9 mouse cellular contexts compared by ENCODE assay signal in genomic region chr9:24780391-24780928, GRCm38 (mm10). TPM values are rescaled to one million over a fixed set of nuclear protein-coding genes. Genes with fewer than 3 reads are reported as not detected.
DNase-seq lines count a peak whose midpoint lies in the region; ATAC-seq and TF ChIP-seq lines count a peak whose summit lies in the region.
"Had no signal": no experiment of that assay in that cellular context is flagged by ENCODE, and none has a peak within 500 bp of the region (broad histone marks: within the 10 kb centered on the region; RNA-seq: fewer than 3 reads in every experiment).

No protein-coding gene starts in this region.

- H3K4me2 ChIP-seq in lung, embryonic 15.5 days = peak overlapping the region; percentile 69
- peak overlapping the region; percentile 84 for H3K4me2 ChIP-seq in heart, embryonic 13.5 days
- peak overlapping the region; percentile 59 for H3K4me2 ChIP-seq in limb, embryonic 15.5 days
- H3K4me2 ChIP-seq in stomach, embryonic 14.5 days (replicated peaks; ENCODE audit: low read depth, low read length) = peak overlapping the region; percentile 49

- H3K27ac ChIP-seq in lung, embryonic 15.5 days = no peak overlapping the region
- H3K27ac ChIP-seq in heart, embryonic 13.5 days (replicated peaks) = peak overlapping the region; percentile 87
- H3K27ac ChIP-seq in limb, embryonic 15.5 days = no peak overlapping the region
- H3K27ac ChIP-seq in stomach, embryonic 14.5 days (ENCODE audit: low read length) = no peak overlapping the region

- peaks cover 13% of the 10 kb centered on the region for H3K4me1 ChIP-seq in lung, embryonic 15.5 days
- H3K4me1 ChIP-seq in heart, embryonic 13.5 days = peaks cover 65% of the 10 kb centered on the region
- peaks cover 17% of the 10 kb centered on the region for H3K4me1 ChIP-seq in limb, embryonic 15.5 days
- peaks cover 9% of the 10 kb centered on the region; the same call in 1 of the 2 replicates for H3K4me1 ChIP-seq in stomach, embryonic 14.5 days (ENCODE audit: control insufficient read depth, insufficient read depth, low read length)
- H3K4me1 ChIP-seq in lung, adult 2 months (ENCODE audit: control insufficient read depth, insufficient read depth, low read length) = no peaks in the 10 kb centered on the region

- H3K27me3 ChIP-seq in lung, embryonic 15.5 days = peaks cover 79% of the 10 kb centered on the region
- H3K27me3 ChIP-seq in heart, embryonic 13.5 days (replicated peaks) = peaks cover 6% of the 10 kb centered on the region; the same call in 1 of the 2 replicates
- H3K27me3 ChIP-seq in limb, embryonic 15.5 days = peaks cover 80% of the 10 kb centered on the region
- peaks cover 56% of the 10 kb centered on the region for H3K27me3 ChIP-seq in stomach, embryonic 14.5 days (ENCODE audit: control insufficient read depth, insufficient read depth, low read length)

- H3K9me3 ChIP-seq in lung, embryonic 15.5 days = no peaks in the 10 kb centered on the region
- no peaks in the 10 kb centered on the region for H3K9me3 ChIP-seq in heart, embryonic 13.5 days
- no peaks in the 10 kb centered on the region for H3K9me3 ChIP-seq in limb, embryonic 15.5 days
- no peaks in the 10 kb centered on the region for H3K9me3 ChIP-seq in stomach, embryonic 14.5 days (ENCODE audit: control insufficient read depth, low read depth, low read length)

- no peak for DNase-seq in lung, postnatal 4 days
- DNase-seq in layer of hippocampus, adult 18-20 months (ENCODE audit: low spot score in 2 of 2) = no peak
- no peak for DNase-seq in thymus, postnatal 4 days
- no peak for DNase-seq in lung, adult 2 months

- no peak for TF ChIP-seq CTCF in lung, adult 2 months (IDR thresholded peaks at IDR 0.05; ENCODE audit: insufficient read depth, low read length)

- H3K4me3 ChIP-seq in lung, embryonic 15.5 days = peak overlapping the region; percentile 30
- peak overlapping the region; percentile 61 for H3K4me3 ChIP-seq in heart, embryonic 13.5 days
- H3K4me3 ChIP-seq in limb, embryonic 15.5 days = peak overlapping the region; percentile 36
- peak overlapping the region; percentile 24; the same call in 1 of the 2 replicates for H3K4me3 ChIP-seq in stomach, embryonic 14.5 days (ENCODE audit: low read depth, low read length)
- H3K4me3 ChIP-seq in lung, adult 2 months (replicated peaks; ENCODE audit: extremely low read depth, low read depth, low read length) = no peak overlapping the region

- H3K36me3 ChIP-seq in lung, embryonic 15.5 days = no peaks in the 10 kb centered on the region
- no peaks in the 10 kb centered on the region for H3K36me3 ChIP-seq in heart, embryonic 13.5 days
- no peaks in the 10 kb centered on the region for H3K36me3 ChIP-seq in limb, embryonic 15.5 days
- H3K36me3 ChIP-seq in stomach, embryonic 14.5 days (ENCODE audit: control insufficient read depth, insufficient read depth, low read length) = no peaks in the 10 kb centered on the region

- no peak for TF ChIP-seq POLR2A in lung, adult 2 months (IDR thresholded peaks at IDR 0.05; ENCODE audit: borderline replicate concordance, extremely low read depth, low read depth, low read length)

- ATAC-seq in lung, embryonic 15.5 days (ENCODE audit: borderline replicate concordance, extremely low read depth, low FRiP score, low TSS enrichment) = peak; percentile 60
- no peak; the same call in 1 of the 2 replicates for ATAC-seq in heart, embryonic 13.5 days (ENCODE audit: extremely low read depth, insufficient number of reproducible peaks, low FRiP score, low TSS enrichment)
- ATAC-seq in limb, embryonic 15.5 days (ENCODE audit: insufficient number of reproducible peaks, low FRiP score, low TSS enrichment, low read depth) = no peak
- no peak for ATAC-seq in stomach, embryonic 14.5 days (ENCODE audit: insufficient number of reproducible peaks, insufficient read depth, low FRiP score, low read depth)

- H3K9ac ChIP-seq in lung, embryonic 15.5 days = no peak overlapping the region
- peak overlapping the region; percentile 84 for H3K9ac ChIP-seq in heart, embryonic 13.5 days
- no peak overlapping the region for H3K9ac ChIP-seq in limb, embryonic 15.5 days
- H3K9ac ChIP-seq in stomach, embryonic 14.5 days (replicated peaks; ENCODE audit: low read depth, low read length) = no peak overlapping the region

- WGBS in lung, embryonic 15.5 days = 5% methylated on average over 15 of the region's 22 CpGs
- 9% methylated on average over 20 of the region's 22 CpGs for WGBS in heart, embryonic 13.5 days
- WGBS in limb, embryonic 15.5 days = 1% methylated on average over 20 of the region's 22 CpGs
- WGBS in stomach, embryonic 14.5 days = 2% methylated on average over 20 of the region's 22 CpGs
- WGBS in lung, adult 2 months = 5% methylated on average over 18 of the region's 22 CpGs

RNA-seq across cellular contexts. Expression of gene Tbx20, which starts 6.4 kb away (rescaled TPM):
- polyA plus RNA-seq in lung, embryonic 15.5 days (2015; fragmentation: Nextera tagmentation; extraction: Ambion mirVana) = 2.0 and 4.6 TPM in 2 replicates
- polyA plus RNA-seq in heart, embryonic 13.5 days (2015; fragmentation: Nextera tagmentation; extraction: Ambion mirVana) = 68.8 and 69.5 TPM in 2 replicates
- 0.01 TPM in 1 of 2 replicates, not detected in the other for polyA plus RNA-seq in limb, embryonic 15.5 days (2015; fragmentation: Nextera tagmentation; extraction: Ambion mirVana)
- polyA plus RNA-seq in stomach, embryonic 14.5 days (2014; fragmentation: Nextera tagmentation; extraction: Ambion mirVana) = 0.19 and 0.57 TPM in 2 replicates
- total RNA-seq in layer of hippocampus, adult 18-20 months (2021) = not detected
- 1.6 and 1.8 TPM in 2 replicates for polyA plus RNA-seq in lung, adult 2 months (2012; rRNA removed)
- total RNA-seq: MEL had no signal

Comparison
In these comparisons a context has a peak if more than half of its experiments do, and no peak if none do; other contexts are left out.
1. RNA of gene Tbx20, which starts 6.4 kb away (polyA plus RNA-seq): 68.8 to 69.5 TPM in heart, embryonic 13.5 days; 2.0 to 4.6 TPM in lung, embryonic 15.5 days, 1.6 to 1.8 TPM in lung, adult 2 months, 0.19 to 0.57 TPM in stomach, embryonic 14.5 days and 0.01 TPM in limb, embryonic 15.5 days; every median in the first group is over 10 times any median in the second.
2. Peak in every context shown above with its lines, with median percentiles within 50 percentile points of each other: H3K4me2 ChIP-seq.